Mouse (Mus musculus) liver (tissue): ENCODE measurements around the gene Snrpe.
A peak's percentile ranks its signal among the peaks of the same experiment; 100 is the strongest.

Source experiments
- DNase-seq: peaks from one replicate; pipeline ENCODE4 v3.0.0-alpha.2; 2020; ENCODE audit warnings: mixed read lengths

Gene Snrpe

DNA sequence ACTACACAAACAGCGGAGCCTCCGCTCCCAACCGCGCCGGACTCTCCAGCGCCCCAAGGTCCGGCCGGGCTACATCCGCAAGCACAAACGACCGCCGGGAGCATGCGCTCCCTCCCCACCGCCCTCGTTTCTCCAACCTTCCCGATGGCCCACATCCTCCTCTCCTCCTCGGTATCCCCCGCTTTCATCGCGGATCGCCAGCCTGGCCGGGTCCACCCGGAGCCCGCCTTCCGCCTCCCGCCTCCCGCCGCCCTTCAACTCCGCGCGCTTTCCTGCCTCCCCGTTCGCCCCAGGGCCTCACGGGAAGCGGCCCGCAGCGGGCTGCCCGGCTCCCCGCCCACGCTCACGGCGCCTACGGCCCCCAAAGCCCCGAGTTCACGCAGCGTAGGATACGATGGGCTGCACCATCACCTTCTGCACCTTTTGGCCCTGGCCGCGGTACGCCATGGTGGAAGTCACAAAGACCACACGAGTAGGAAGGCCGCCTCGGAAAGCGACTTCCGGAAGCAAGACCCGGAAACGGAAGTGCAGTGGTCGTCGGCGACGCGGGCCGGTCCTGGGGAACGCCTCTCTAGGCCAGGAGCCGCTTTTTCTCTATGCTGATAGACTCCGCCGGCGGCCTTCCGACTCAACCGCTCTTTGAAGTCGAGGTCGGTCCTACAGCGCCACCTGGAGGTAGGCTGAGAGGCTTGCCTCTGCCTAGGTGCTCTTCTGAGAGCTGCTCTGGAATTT lies at the start of gene Snrpe:
Snrpe (minus strand) TSS at position 521 of the 732 bp plus-strand sequence.
- peak; percentile 100 for DNase-seq

DNA sequence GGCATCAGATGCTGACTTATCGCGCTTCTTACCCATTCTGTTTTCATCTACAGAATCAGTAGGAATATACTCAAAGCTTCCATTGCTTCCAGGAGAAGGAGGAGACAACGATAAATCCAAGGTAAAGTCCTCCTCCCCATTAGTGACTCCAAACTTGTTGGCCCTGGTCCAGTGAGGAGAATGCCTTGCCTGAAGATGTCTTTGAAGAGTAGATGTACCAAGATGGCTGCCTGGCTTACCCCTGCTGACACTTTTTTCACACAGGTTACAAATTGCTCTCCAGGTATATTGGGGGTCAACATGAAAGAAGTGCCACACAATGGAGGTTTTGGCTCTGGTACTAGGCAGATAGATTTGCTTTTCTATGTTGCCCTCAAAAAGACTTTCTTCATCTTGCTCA lies 48.8 kb upstream of the Snrpe start:
- DNase-seq: no peak

DNA sequence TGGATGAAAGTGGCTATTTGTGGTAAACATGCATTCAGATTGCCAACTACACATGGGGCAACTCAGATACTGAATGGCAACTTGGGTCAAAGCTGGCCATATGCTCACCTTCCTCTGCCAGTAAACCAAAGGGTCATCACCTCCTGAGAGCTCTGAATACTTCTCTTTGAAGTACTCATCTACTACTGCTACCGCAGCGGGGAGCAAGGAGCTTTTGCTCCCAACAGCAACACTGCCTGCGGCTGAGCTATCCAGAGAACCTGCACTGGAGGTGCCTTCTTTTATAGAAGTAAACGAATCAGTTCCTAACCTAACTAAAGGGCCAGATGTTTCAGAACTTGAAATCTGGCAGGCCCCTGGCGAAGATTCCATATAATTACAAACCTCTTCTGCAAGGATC lies 46.7 kb upstream of the Snrpe start:
- no peak for DNase-seq

DNA sequence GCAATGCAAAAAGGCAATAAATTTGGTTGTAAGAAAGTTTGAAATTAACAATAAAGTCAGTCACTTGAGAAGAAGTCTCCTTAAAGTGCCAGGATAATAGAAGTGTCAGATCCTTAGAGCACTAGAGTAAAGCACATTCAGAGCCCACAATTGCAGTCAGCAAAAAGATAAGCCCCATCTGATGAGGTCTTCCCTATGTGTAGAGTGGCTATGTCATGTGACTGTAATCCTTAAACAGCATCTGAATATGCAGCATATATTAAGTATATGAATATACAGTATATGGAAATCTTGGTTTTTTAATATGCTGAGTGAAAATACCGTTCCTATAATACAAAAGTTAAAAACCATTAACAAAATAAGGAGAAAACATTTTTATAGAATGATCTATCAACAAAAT lies 42.9 kb upstream of the Snrpe start:
- no peak for DNase-seq

DNA sequence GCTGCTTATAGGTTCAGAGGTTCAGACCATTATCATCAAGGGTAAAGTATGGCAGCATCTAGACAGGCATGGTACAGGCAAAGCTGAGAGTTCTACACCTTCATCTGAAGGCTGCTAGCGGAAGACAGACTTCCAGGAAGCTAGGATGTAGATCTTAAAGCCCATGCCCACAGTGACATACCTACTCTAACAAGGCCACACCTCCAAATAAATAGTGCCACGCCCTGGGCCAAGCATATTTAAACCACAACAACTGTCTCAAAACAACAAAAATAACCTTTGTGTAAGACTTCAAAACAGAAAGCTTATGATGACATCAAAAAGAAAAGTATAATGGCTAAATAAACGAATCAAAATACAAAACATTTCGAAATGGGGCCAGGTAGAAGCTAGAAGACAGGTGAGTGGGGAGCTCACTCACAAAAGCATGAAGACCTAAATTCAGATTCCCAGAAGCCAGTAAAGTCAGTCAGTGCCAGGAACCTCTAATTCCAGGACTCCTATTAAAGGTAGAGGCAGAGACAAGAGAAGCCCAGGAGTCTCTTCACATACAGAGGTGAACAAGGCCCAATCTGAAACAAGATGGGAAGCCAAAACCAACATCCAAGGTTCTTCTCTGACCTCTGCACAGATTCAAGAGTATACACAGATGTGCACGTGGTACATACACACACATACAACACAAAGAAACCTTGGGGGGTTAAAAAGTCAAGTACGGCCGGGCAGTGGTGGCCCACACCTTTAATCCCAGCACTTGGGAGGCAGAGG lies 40.4 kb upstream of the Snrpe start:
- DNase-seq: no peak

DNA sequence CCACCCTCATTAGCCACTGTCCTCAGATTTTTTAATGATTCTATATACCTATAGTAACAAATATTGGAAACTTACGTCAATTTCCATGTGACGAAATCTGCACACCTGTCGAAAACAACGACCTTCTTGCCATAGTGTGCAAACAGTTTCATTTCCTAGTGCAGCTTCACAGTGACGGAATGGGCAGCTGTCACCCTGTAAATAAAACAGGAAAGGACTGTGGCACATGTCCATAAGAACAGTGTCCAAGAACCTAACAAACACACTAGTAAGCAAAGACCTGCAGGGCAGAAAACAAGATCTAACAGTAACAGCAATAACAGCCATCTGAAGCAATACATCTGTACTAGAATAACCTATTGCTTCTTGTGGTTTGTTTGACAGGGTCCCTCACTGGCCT lies 35.6 kb upstream of the Snrpe start:
- no peak for DNase-seq

DNA sequence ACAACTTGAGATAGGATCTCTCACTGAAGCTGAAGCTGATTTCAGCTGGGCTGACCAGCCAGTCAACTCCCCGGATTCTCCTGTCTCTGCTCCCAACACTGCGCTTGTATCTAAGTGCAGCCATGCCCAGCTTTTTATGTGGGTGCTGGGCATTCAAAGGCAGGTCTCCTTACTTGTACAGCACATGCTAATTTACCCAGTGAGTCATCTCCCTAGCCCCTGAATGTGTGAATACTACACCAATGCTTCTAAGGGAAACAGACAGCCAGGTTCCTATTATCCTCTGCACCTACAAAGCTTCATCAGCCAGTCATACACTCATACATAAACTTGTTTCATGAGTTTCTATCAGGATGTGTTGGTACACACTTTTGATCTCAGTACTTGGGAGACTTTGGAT lies 31.1 kb upstream of the Snrpe start:
- DNase-seq: no peak

DNA sequence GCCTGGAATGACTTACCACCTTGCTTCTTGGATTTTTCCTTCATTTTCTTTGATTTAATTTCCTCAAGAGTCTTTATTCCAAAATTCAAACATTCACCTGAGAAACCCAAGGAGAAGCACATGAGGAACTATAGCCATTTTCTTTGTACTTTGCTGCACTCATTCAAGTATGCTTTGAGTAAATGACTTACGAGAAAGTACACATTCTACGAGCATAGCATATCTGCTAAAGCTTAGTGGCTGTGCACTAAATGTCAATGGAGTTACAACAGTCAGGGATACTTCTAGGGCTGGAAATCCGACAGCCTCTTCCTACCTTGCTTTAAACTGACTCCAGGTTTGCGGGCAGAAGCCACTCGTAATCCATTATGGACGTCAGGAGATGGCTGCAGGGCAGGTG lies 28.4 kb upstream of the Snrpe start:
- DNase-seq: no peak

DNA sequence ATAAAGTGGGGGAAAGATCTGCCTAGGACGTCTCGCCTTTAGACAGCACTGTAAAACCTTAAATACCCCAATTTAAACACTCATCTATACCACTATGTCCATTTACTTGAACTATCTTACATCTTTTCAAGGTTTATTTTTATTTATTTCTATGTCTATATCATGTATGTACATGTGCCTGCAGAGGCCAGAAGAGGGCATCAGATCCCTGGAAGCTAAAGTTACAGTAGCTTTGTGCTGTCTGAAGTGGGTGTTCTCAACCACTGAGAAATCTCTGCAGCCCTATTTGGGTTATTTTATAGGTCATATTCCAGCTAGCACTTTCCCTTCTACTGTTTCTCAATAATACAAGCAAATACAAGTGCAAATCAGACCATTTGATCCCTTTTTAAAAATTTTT lies 22.1 kb upstream of the Snrpe start:
- no peak for DNase-seq

DNA sequence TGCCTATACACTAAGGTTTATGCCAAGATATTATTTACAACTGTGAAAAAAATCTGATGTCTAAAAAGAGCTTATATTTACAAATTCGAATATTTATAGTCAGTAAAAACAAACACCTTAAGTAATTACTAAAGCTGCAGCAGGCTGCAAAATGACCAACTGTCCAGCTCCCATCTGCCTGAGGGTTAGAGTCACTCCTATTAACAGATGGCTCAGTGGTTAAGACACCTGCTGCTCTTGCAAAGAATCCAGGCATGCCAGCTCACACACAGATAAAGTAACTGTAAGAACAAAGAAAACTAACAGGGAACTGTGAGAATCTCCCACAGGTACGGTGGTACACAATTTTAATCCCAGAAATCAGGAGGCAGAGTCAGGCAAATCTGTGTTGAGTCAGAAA lies 15.0 kb upstream of the Snrpe start:
- DNase-seq: no peak

DNA sequence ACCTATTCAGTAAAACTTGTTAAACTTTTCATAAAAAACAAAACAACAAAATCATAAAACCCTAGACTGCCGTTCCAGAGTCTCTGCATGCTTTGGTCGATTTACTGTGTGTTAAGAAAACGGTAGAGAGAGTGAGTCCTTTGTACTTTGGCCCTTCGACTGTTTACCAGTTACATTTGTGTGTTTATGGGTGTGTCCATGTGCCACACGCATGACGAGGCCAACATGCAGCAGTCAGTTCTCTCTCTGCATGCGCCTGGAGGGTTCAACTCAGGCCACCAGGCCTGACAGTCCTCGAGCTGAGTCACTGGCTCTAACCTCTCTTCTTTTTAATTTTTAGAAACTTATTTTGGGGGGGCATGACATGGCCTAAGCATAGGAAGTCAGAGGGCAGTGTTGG lies 8.2 kb upstream of the Snrpe start:
- DNase-seq: peak; percentile 17

DNA sequence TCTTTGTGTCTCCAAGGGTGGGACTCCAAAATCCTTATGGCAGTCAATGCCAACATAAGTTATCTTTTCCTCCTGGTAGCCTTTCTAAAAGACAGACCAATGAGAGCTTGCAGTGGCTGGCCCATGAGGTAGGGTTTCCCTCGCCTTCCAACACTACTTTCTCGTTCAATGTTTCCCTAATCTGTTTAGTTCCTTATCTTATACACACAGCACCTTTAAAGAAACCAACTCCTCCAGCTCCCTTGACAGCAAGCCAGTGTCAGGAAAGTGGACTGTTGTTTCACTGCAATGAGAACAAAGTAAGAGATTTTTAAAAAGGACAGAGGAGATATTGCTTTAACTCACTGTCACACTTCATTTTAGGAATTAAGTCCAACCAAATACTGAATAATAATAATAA lies 7.8 kb upstream of the Snrpe start:
- no peak for DNase-seq

DNA sequence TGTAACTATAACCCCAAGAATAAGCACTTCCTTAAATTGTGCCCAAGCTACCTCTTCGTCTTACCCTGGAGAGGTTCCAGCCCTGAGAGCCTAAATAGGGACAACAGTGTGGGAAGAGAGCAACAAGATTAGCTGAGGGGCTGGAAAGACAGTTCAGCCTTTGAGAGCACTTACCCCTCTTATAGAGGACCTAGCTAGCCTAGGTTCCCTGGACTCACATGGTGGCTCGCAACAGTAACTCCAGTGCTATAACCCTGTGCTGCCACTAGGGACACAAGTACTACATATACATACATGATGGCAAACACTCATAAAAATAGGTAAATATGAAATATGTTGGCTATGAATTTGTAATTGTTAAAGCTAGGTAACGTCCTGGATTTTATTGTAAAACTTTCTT lies 3.7 kb upstream of the Snrpe start:
- DNase-seq: no peak

DNA sequence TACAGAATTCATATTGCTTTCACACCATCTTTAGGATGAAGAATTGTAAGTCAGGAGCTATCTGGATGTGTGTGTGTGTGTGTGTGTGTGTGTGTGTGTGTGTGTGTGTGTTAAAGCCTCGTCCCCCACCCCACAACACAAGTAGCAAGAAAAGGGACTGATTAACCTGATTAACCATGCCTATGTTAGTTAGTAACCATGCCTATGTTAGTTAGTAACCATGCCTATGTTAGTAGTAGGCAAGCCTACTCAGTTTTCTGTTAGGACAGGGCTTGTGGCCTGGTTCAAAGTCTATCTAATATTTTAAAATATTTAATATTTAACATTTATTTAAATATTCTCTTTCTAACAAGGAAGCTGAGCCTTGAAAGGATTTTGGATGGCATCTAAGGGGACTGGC lies 1.3 kb upstream of the Snrpe start:
- DNase-seq: no peak

DNA sequence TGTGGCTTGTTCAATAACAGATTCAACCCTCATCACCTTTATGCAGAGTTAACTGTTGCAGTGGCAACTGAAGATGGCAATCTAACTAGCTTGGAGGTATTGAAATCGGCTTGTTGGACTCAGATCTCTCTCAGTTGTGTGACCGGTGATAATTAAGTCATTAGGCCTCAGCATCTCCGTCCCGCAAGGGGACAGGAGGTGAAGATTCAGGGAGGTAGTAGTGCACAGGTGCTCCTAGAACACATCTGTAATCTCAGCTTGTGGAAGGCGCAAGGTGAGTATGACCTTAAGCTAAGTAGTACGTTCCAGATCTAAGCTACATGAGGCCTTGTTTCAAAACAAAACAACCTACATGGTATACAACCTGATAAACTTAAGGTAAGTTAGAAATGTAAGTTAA lies 510 bp upstream of the Snrpe start:
- no peak for DNase-seq

DNA sequence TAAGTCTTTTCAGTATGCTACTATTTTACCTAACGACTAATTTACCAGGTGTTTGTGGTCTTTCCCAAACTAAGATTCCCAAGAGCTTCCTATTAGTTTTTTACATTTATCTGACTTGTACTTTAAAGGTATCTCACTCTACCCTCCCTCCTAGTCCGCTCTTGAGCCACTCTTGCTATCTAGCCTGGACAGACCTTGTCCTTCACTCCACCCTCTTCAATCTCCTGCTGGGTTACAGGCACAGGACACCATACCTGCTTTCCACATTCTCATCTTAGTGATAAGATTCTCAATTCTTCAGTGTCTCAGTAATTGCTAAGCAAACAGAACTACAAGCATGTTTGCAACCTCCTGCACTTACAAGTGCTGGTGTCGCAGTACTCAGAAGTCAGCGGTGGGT lies 6.9 kb downstream of the Snrpe start:
- no peak for DNase-seq

DNA sequence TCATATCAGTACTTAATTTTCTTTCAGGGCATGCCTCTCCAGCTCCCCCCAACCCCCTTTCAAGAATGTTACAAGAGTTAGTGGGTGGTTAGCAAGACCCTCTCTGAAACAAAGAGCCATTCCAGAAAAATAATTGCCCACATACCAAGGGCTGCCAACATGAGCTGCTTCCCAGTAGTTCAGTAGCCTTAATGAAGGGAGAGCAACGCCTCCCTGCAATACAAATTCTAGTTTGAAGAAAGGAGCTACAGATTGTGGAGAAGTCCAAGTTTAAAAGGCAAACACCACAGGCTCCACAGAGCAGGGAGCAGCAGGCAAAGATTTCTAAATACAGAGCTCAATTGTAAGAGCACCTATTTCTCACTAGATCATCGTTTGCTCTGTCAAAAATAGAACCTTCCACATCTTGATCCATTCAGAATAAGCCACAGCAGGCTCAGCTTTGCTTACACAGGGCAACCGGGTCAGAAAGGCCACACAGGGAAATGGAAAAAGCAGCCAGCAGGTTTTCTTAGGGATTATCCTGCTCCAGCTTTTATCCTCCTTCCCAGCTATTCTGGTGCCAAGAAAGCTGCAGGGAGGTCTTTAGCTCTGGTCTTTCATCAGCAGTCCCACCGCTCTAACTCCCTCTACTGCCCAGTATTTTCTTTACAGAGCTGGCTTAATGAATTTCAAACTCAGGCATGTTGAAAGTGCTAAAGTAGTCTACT lies 13.6 kb downstream of the Snrpe start:
- no peak for DNase-seq

DNA sequence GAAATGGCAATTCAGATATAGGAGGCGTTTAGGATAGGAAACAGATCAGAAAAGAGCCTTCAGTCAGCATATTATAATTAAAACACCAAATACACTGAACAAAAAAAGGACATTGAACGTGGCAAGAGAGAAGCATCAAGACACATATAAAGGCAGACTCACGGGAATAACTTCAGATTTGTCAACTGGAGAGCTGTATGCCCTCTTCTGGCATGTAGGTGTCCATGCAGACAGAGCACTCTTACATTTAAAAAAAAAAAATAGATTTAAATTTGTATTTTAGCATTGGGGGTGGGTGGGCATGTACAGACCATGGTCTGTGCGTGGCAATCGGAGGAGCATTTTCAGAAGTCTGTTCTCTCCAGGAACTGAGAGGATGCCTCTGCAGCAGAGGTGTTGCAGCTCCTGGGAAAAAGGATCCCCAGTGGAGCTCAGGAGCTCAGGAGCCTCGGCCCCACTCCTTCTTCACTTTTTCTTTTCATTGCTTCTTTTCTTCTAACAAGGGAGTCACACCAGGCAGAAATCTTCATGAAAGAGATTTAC lies 24.0 kb downstream of the Snrpe start:
- DNase-seq: no peak

DNA sequence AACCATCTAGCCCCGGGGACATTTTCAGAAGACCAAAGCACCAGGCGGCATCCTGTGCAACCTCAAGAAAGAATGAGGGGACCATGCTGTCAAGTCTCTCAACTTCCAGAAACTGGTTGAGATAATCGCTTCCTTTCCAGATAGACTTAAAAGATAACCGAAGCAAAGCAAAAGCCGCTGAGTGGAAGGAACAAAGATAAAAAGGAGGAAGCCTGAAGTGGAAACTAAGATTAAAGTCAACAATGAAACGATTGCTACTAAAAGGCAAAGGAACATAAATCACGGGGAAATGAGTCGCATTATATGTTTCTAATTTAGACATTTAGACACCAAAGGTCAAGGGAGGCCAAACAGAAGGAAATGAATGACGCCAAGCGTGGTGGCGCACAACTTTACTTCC lies 38.8 kb downstream of the Snrpe start:
- DNase-seq: no peak
